Mouse (Mus musculus) embryonic fibroblast, embryonic 13.5 days (primary cell): ENCODE measurements at regions not wholly inside any gene's neighbourhood (a gene's known extent, or its start where the extent isn't known, plus 50 kb on each side); places are given as distances from the start of the nearest gene placed in this dataset.

Source experiments
- CTCF ChIP-seq: IDR thresholded peaks from 2 replicates; pipeline ENCODE4 v1.5.1; 2011; ENCODE audit warnings: mild to moderate bottlenecking, control low read depth, low read length, moderate library complexity, borderline replicate concordance; ENCODE audit not compliant: insufficient read depth
- POLR2A ChIP-seq: IDR thresholded peaks from 2 replicates; pipeline ENCODE4 v1.6.1; 2011; ENCODE audit warnings: low read depth, mild to moderate bottlenecking, control low read depth, low read length, moderate library complexity

- TF ChIP-seq CTCF (no peak), POLR2A (no peak)
Measured at GRCm38 (mm10) chr5:128538646-128539045, 62.0 kb upstream of the Fzd10 start.
